Mouse (Mus musculus): ENCODE measurements around the gene Zdhhc3. TPM values are rescaled to one million over a fixed set of nuclear protein-coding genes. Genes with fewer than 3 reads are reported as not detected.
A peak's percentile ranks its signal among the peaks of the same experiment; 100 is the strongest.

The Zdhhc3 gene
- total RNA-seq (2021), result 10 to 100 TPM; 61.9 to 68.6 TPM
- long read RNA-seq, experiment 1, full-length matches to known transcripts, result 54 of 76 reads
- long read RNA-seq, experiment 1, partial matches to known transcripts, result 2 of 76 reads
- long read RNA-seq, experiment 1, other reads (novel, unspliced or antisense), result 20 of 76 reads
- long read RNA-seq, experiment 2, full-length matches to known transcripts, result 48 of 66 reads
- long read RNA-seq, experiment 2, partial matches to known transcripts, result 3 of 66 reads
- long read RNA-seq, experiment 2, other reads (novel, unspliced or antisense), result 15 of 66 reads

- Histone ChIP-seq H3K27ac (peak within 1 kb of the TSS; percentile 90), H3K4me3 (peak within 1 kb of the TSS; percentile 83)
- TF ChIP-seq CTCF (IDR thresholded peaks at IDR 0.05), result no peak
- DNase-seq (ENCODE audit: extremely low spot score in 1 of 2, low spot score in 2 of 2), result peak; percentile 91 to 94
- intact Hi-C loops (cut with DNase I), result loop anchor here (2.0 to 5.0 kb wide), 2 partner anchors 90 to 161 kb away; partner anchors contain the start of genes 1110059G10Rik and Kif15
Measured at GRCm38 (mm10) chr9:123112805-123113521, at the start of gene Zdhhc3, which contains the start of gene Exosc7. Gene Zdhhc3 (minus strand): TSS chr9:123113205. Gene Exosc7 (plus strand): TSS chr9:123113215.

GRCm38 (mm10) chr9:123161792-123162191 lies 48.8 kb upstream of the Zdhhc3 start:
- intact Hi-C loops (cut with DNase I), result no loop called here
- Histone ChIP-seq H3K27ac (no peak overlapping the region), H3K4me3 (no peak overlapping the region)
- no peak for TF ChIP-seq CTCF (IDR thresholded peaks at IDR 0.05)
- DNase-seq (ENCODE audit: extremely low spot score in 1 of 2, low spot score in 2 of 2), result no peak

GRCm38 (mm10) chr9:123159330-123159729 lies 46.3 kb upstream of the Zdhhc3 start:
- H3K4me3 ChIP-seq, result no peak overlapping the region
- DNase-seq (ENCODE audit: extremely low spot score in 1 of 2, low spot score in 2 of 2), result peak; percentile 70 to 78
- H3K27ac ChIP-seq, result no peak overlapping the region
- peak; percentile 92 for TF ChIP-seq CTCF (IDR thresholded peaks at IDR 0.05)
- intact Hi-C loops (cut with DNase I), result loop anchor here (1.0 to 5.0 kb wide), 4 partner anchors 94 to 363 kb away; partner anchors contain the start of gene Lars2

- intact Hi-C loops (cut with DNase I), result loop anchor here (5.0 kb wide), 2 partner anchors 209 to 364 kb away; partner anchors contain the start of gene Lars2
- TF ChIP-seq CTCF (IDR thresholded peaks at IDR 0.05), result peak; percentile 57
- peak in 1 of 2 experiments; percentile 49 for DNase-seq (ENCODE audit: extremely low spot score in 1 of 2, low spot score in 2 of 2)
- H3K4me3 ChIP-seq, result no peak overlapping the region
- H3K27ac ChIP-seq, result no peak overlapping the region
Measured at GRCm38 (mm10) chr9:123158125-123158836, 45.3 kb upstream of the Zdhhc3 start.

GRCm38 (mm10) chr9:123157699-123158098 lies 44.7 kb upstream of the Zdhhc3 start:
- intact Hi-C loops (cut with DNase I), result loop anchor here (5.0 kb wide), 2 partner anchors 210 to 365 kb away; partner anchors contain the start of gene Lars2
- TF ChIP-seq CTCF (IDR thresholded peaks at IDR 0.05), result no peak
- no peak overlapping the region for H3K27ac ChIP-seq
- no peak for DNase-seq (ENCODE audit: extremely low spot score in 1 of 2, low spot score in 2 of 2)
- H3K4me3 ChIP-seq, result no peak overlapping the region

- intact Hi-C loops (cut with DNase I), result loop anchor here (5.0 kb wide), 2 partner anchors 210 to 365 kb away; partner anchors contain the start of gene Lars2
- DNase-seq (ENCODE audit: extremely low spot score in 1 of 2, low spot score in 2 of 2), result peak; percentile 19 to 36
- Histone ChIP-seq H3K4me3 (peak overlapping the region; percentile 29), H3K27ac (no peak overlapping the region)
- no peak for TF ChIP-seq CTCF (IDR thresholded peaks at IDR 0.05)
Measured at GRCm38 (mm10) chr9:123156910-123157361, 43.9 kb upstream of the Zdhhc3 start.

- intact Hi-C loops (cut with DNase I), result no loop called here
- no peak for TF ChIP-seq CTCF (IDR thresholded peaks at IDR 0.05)
Measured at GRCm38 (mm10) chr9:123153121-123153520, 40.1 kb upstream of the Zdhhc3 start.

GRCm38 (mm10) chr9:123152026-123152425 lies 39.0 kb upstream of the Zdhhc3 start:
- TF ChIP-seq CTCF (IDR thresholded peaks at IDR 0.05), result no peak
- Histone ChIP-seq H3K4me3 (no peak overlapping the region), H3K27ac (no peak overlapping the region)
- DNase-seq (ENCODE audit: extremely low spot score in 1 of 2, low spot score in 2 of 2), result no peak
- intact Hi-C loops (cut with DNase I), result no loop called here

More at GRCm38 (mm10) chr9:123153121-123153520, 40.1 kb upstream of the Zdhhc3 start:
- Histone ChIP-seq H3K27ac (no peak overlapping the region), H3K4me3 (no peak overlapping the region)
- DNase-seq (ENCODE audit: extremely low spot score in 1 of 2, low spot score in 2 of 2), result no peak

- TF ChIP-seq CTCF (IDR thresholded peaks at IDR 0.05), result no peak
- intact Hi-C loops (cut with DNase I), result no loop called here
- Histone ChIP-seq H3K27ac (no peak overlapping the region), H3K4me3 (no peak overlapping the region)
- no peak for DNase-seq (ENCODE audit: extremely low spot score in 1 of 2, low spot score in 2 of 2)
Measured at GRCm38 (mm10) chr9:123151561-123151960, 38.6 kb upstream of the Zdhhc3 start.

- no peak within 1 kb of the TSS for H3K27ac ChIP-seq
- DNase-seq (ENCODE audit: extremely low spot score in 1 of 2, low spot score in 2 of 2), result no peak
- intact Hi-C loops (cut with DNase I), result no loop called here
- no peak for TF ChIP-seq CTCF (IDR thresholded peaks at IDR 0.05)
- no peak within 1 kb of the TSS for H3K4me3 ChIP-seq
Measured at GRCm38 (mm10) chr9:123150241-123151020, 37.4 kb upstream of the Zdhhc3 start, which contains the start of gene Clec3b. Gene Clec3b (plus strand): TSS chr9:123150946.

- intact Hi-C loops (cut with DNase I), result no loop called here
- TF ChIP-seq CTCF (IDR thresholded peaks at IDR 0.05), result no peak
- Histone ChIP-seq H3K27ac (no peak overlapping the region), H3K4me3 (no peak overlapping the region)
- DNase-seq (ENCODE audit: extremely low spot score in 1 of 2, low spot score in 2 of 2), result no peak
Measured at GRCm38 (mm10) chr9:123148430-123148829, 35.4 kb upstream of the Zdhhc3 start.

All from left cerebral cortex, adult 2 months (tissue).